Mouse (Mus musculus): Measurements from ENCODE around the gene Gnb1l.

DNA sequence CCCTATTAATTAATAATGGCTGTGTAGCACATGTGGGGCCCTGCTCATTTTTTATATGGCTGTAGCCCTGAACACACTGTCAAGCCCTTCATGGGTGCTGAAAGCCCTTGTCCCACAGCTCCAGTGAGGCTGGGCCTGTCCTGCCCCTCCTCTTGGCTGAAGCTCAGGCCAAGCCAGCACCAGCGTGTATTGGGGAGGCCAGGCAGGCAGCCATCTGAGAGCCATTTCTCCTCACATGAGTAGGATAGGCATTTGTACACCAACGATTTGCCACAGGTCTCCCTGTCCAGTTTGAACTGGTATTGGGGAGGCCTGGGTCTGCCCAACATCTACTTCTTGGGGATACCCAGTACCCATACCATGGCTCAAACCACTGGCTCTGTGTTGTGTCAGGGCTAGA is 24.5 kb upstream of the Gnb1l start:
- no peak for TF ChIP-seq CTCF (IDR thresholded peaks at IDR 0.05; ENCODE audit: control insufficient read depth, insufficient read depth, low read length)
- no peak for TF ChIP-seq POLR2A (IDR thresholded peaks at IDR 0.05; ENCODE audit: borderline replicate concordance, control insufficient read depth, low read depth, low read length)

All from bone marrow, adult 2 months (tissue).